Mouse (Mus musculus): ENCODE data around the gene Zfp978. TPM values are rescaled to one million over a fixed set of nuclear protein-coding genes. Genes with fewer than 3 reads are reported as not detected.
A peak's percentile ranks its signal among the peaks of the same experiment; 100 is the strongest.
"Not testable (repeated sequence)": the region's sequence is repeated elsewhere in the genome, so short reads cannot be mapped to it uniquely, and the experiment has no call there.

Gene Zfp978
- polyA plus RNA-seq, 1 experiment from 2014 or later: not detected

DNA sequence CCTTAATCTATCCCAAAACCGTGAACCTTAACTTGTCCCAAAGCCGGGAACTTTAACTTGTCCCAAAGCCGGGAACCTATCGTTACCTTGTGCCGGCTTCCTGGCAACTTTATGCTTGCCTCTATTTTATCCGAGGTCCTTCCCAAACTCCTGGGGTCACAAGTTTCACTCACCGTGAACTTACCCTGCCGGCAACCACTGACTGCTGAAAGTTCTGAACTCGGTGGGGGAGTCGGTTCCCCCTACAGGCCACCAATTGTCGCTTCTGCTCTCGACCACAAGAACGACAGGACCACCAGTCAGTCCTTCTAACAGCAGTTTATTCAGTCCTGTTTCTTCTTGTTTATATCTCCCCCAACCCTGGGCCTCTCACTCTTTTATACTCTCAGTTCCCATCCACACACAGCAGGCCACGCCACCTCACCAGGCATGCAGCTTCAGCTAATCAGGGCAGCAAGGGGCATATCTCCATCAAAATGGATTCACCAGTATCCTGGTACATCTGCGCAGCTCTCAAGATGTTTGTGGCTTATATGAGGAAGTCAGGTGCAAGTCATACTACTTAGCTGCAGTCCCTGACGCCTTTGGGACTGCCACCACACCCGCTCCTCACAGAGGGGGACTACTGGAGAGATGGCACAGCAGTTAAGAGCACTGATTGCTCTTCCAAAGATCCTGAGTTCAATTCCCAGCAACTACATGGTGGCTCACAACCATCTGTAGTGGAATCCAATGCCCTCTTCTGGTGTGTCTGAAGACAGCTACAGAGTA lies 40.8 kb downstream of the Zfp978 start:
- WGBS: 81% methylated on average over 17 of the region's 17 CpGs
- not testable (repeated sequence) for ATAC-seq (replicated peaks; ENCODE audit: low FRiP score, low TSS enrichment, low read depth)

DNA sequence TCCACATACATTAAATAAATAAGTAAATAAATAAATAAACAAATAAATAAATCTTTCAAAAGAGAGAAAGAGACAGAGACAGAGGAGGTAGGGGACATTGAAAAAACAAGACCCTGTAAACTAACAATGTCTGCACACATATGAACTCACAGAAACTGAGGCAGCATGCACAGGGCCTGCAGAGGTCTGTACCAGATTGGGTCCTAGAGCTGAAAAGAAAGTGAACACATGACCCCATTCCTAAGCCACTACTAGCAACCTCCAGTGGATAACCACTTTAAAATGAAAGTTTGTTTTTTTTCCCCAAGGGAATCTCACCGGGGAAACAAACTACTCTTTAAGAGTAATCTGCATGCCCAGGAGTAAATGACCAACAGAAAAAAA lies 41.4 kb downstream of the Zfp978 start:
- H3K27ac ChIP-seq (ENCODE audit: low read depth); H3K9ac ChIP-seq (ENCODE audit: low read length); ATAC-seq (replicated peaks; ENCODE audit: low FRiP score, low TSS enrichment, low read depth); H3K4me1 ChIP-seq (replicated peaks; ENCODE audit: control insufficient read depth, insufficient read depth, low read length); DNase-seq (ENCODE audit: low spot score); H3K4me2 ChIP-seq (ENCODE audit: low read length); H3K4me3 ChIP-seq (ENCODE audit: low read depth, low read length); H3K36me3 ChIP-seq (ENCODE audit: control insufficient read depth, insufficient read depth, low read length); H3K27me3 ChIP-seq (replicated peaks; ENCODE audit: control insufficient read depth, insufficient read depth, low read length): not testable (repeated sequence)
- H3K9me3 ChIP-seq (ENCODE audit: control insufficient read depth, low read length): peaks cover 46% of the 10 kb centered on the region
- WGBS: 30% methylated on average over 1 of the region's 1 CpGs

More for the DNA sequence above, 40.8 kb downstream of the Zfp978 start:
- H3K9me3 ChIP-seq (ENCODE audit: control insufficient read depth, low read length): peaks cover 49% of the 10 kb centered on the region
- not testable (repeated sequence) for H3K9ac ChIP-seq (ENCODE audit: low read length); H3K4me2 ChIP-seq (ENCODE audit: low read length); DNase-seq (ENCODE audit: low spot score); H3K4me1 ChIP-seq (replicated peaks; ENCODE audit: control insufficient read depth, insufficient read depth, low read length); H3K36me3 ChIP-seq (ENCODE audit: control insufficient read depth, insufficient read depth, low read length); H3K27ac ChIP-seq (ENCODE audit: low read depth); H3K27me3 ChIP-seq (replicated peaks; ENCODE audit: control insufficient read depth, insufficient read depth, low read length); H3K4me3 ChIP-seq (ENCODE audit: low read depth, low read length)

DNA sequence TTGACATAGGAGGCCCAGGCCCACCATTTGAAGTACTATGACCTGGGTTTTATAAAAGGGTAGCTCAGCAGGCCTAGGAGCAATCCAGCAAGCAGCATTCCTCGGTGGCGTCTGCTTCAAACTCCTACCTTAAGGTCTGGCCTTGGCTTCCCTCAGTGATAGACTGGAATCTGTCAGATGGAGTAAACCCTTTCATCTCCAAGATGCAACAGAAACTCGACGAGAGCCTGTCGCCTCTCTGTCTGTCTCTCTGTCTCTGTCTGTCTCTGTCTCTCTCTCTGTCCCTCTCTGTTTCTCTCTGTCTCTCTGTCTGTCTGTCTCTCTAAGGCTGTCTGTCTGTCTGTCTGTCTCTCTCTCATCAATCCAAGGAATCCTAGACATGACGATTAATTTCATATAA lies 42.4 kb downstream of the Zfp978 start:
- not testable (repeated sequence) for DNase-seq (ENCODE audit: low spot score); H3K4me3 ChIP-seq (ENCODE audit: low read depth, low read length); H3K27me3 ChIP-seq (replicated peaks; ENCODE audit: control insufficient read depth, insufficient read depth, low read length); ATAC-seq (replicated peaks; ENCODE audit: low FRiP score, low TSS enrichment, low read depth); H3K9ac ChIP-seq (ENCODE audit: low read length); H3K27ac ChIP-seq (ENCODE audit: low read depth); H3K4me2 ChIP-seq (ENCODE audit: low read length); H3K4me1 ChIP-seq (replicated peaks; ENCODE audit: control insufficient read depth, insufficient read depth, low read length); H3K36me3 ChIP-seq (ENCODE audit: control insufficient read depth, insufficient read depth, low read length)
- peaks cover 42% of the 10 kb centered on the region for H3K9me3 ChIP-seq (ENCODE audit: control insufficient read depth, low read length)
- WGBS: 87% methylated on average over 6 of the region's 6 CpGs

DNA sequence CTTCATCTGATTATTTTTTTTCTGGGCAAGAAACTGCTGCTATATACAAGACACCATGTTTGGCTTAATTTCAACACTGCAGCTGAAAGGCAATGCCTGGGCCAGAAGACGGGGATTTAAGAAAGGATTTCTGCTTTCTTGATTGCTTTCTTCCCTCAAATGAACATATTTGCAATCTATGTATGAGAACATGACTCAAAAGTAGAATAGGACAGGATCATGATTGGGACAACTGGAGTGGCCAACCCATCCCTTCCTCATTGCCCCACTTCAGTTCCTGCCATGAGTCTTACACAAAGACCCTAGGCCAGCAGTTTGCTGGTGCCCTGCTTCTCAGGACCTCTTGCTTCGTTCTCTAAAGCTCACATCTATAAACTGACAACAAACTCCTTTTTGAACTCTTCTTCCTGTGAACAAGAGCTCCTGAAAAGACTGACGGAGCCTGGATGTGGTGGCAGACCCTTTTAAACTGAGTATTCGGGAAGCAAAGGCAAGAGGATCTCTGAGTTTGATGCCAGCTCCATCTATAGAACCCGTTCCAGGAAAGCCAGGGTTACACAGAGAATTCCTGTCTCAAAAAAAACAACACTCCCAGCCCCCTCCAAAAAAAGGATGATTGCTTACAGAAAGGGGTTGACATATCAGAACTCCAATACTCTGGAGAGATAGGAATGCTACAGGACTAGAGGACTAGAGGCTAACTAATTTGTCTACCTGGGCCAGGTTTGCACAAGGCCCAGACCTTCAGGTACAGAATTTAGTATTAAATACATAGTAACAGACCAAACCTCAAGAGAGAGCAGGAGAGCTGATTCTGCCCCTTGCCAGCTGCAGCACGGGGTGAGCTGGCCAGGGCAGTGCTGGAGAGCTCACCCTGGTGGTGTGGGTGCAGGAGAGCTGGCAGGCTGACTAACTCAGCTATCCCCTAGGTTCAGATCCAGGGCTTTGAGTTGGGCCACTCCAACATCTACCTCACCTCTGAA lies 43.1 kb downstream of the Zfp978 start:
- not testable (repeated sequence) for H3K36me3 ChIP-seq (ENCODE audit: control insufficient read depth, insufficient read depth, low read length); H3K4me1 ChIP-seq (replicated peaks; ENCODE audit: control insufficient read depth, insufficient read depth, low read length); H3K27ac ChIP-seq (ENCODE audit: low read depth); H3K4me2 ChIP-seq (ENCODE audit: low read length); DNase-seq (ENCODE audit: low spot score); H3K27me3 ChIP-seq (replicated peaks; ENCODE audit: control insufficient read depth, insufficient read depth, low read length); H3K9ac ChIP-seq (ENCODE audit: low read length); H3K4me3 ChIP-seq (ENCODE audit: low read depth, low read length)
- 82% methylated on average over 5 of the region's 6 CpGs for WGBS
- ATAC-seq (replicated peaks; ENCODE audit: low FRiP score, low TSS enrichment, low read depth): peak; percentile 13; the same call in 1 of the 2 replicates
- H3K9me3 ChIP-seq (ENCODE audit: control insufficient read depth, low read length): peaks cover 41% of the 10 kb centered on the region

DNA sequence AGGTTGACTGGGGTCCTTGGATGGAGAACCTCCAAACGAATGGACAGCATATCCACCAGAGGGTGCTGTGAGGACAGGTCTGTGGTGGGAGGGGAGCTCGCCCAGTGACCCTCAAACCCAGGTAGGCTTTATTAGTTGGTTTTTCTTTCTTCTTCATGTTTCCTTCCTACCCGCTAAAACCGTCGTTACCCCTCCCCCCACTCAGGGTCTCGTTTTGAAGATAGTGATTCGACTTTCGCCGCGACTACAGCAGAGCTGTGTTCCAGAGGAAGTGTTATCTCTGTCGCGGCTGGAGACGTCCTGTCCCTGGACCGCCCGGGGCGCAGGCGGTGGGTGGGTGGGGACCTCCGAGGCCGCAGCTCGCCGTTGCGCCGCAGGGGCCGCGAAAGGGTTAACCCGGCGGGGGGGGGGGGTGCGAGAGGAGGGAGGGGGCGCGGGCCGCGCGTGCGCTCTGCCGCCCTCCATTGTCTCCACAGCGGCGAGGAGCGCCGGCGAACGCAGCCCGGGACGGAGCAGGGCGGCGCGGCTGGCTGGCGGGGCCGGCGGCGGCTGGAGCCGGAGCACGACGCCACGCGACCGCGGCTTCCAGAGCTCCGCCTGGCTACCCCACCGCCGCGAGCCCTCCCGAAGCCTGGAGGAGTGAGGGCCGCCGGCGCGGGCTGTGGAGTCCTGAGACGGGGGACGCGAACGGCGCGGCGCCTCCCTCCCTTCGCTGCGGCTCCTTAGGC lies 45.8 kb downstream of the Zfp978 start:
- H3K27ac ChIP-seq (ENCODE audit: low read depth): peak overlapping the region; percentile 63
- DNase-seq (ENCODE audit: low spot score) (peak; percentile 83), ATAC-seq (replicated peaks; ENCODE audit: low FRiP score, low TSS enrichment, low read depth) (peak; percentile 90)
- no peaks in the 10 kb centered on the region for H3K36me3 ChIP-seq (ENCODE audit: control insufficient read depth, insufficient read depth, low read length)
- peak overlapping the region; percentile 43 for H3K4me3 ChIP-seq (ENCODE audit: low read depth, low read length)
- 2% methylated on average over 50 of the region's 75 CpGs for WGBS
- H3K9ac ChIP-seq (ENCODE audit: low read length): peak overlapping the region; percentile 69
- H3K9me3 ChIP-seq (ENCODE audit: control insufficient read depth, low read length): peaks cover 37% of the 10 kb centered on the region
- H3K4me1 ChIP-seq (replicated peaks; ENCODE audit: control insufficient read depth, insufficient read depth, low read length): no peaks in the 10 kb centered on the region
- peak overlapping the region; percentile 60 for H3K4me2 ChIP-seq (ENCODE audit: low read length)
- no peaks in the 10 kb centered on the region for H3K27me3 ChIP-seq (replicated peaks; ENCODE audit: control insufficient read depth, insufficient read depth, low read length)

DNA sequence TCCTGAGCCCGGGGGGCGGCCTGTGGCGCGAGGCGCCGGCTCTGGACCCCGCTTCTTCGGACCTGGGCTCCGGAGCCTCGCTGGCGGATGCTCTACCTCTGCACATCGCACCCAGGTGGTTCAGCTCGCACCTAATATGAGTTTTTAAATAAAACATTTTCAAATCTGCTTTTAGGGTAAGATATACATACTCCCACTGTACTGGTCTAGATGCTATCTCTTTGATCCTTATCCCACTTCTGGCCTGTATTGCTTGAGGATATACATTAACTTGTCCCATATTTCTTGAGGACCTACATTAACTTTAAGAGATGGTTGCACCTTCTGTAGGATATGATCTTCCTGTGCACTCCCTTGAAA lies 46.3 kb downstream of the Zfp978 start:
- WGBS: 4% methylated on average over 13 of the region's 13 CpGs
- ATAC-seq (replicated peaks; ENCODE audit: low FRiP score, low TSS enrichment, low read depth): peak; percentile 30

DNA sequence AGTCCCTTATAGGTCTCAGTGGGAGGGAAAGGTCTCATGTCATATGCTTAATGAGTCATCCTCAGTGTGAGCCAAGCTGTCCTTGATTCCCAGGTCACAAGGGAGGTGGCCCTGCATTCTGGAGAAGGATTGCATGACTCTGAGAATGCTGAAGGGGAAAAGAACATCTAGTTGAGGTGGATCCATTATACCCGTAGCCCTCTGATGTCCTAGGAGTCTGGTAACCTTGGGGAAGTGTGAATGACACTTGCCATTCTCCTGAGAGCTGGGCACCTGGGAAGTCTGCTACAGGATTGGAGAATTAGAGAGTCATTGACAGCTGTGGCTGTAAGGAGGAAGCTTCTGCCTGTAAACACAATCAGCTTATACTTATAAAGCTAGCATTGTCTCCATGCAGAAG lies 55.3 kb downstream of the Zfp978 start:
- H3K27ac ChIP-seq (ENCODE audit: low read depth); ATAC-seq (replicated peaks; ENCODE audit: low FRiP score, low TSS enrichment, low read depth); H3K4me2 ChIP-seq (ENCODE audit: low read length); H3K36me3 ChIP-seq (ENCODE audit: control insufficient read depth, insufficient read depth, low read length); H3K4me1 ChIP-seq (replicated peaks; ENCODE audit: control insufficient read depth, insufficient read depth, low read length); DNase-seq (ENCODE audit: low spot score); H3K4me3 ChIP-seq (ENCODE audit: low read depth, low read length); H3K9ac ChIP-seq (ENCODE audit: low read length); H3K27me3 ChIP-seq (replicated peaks; ENCODE audit: control insufficient read depth, insufficient read depth, low read length): not testable (repeated sequence)
- 71% methylated on average over 1 of the region's 1 CpGs for WGBS
- peaks cover 27% of the 10 kb centered on the region for H3K9me3 ChIP-seq (ENCODE audit: control insufficient read depth, low read length)

More for the DNA sequence above, 46.3 kb downstream of the Zfp978 start:
- peak overlapping the region; percentile 43 for H3K4me3 ChIP-seq (ENCODE audit: low read depth, low read length)
- H3K4me2 ChIP-seq (ENCODE audit: low read length): peak overlapping the region; percentile 60
- no peaks in the 10 kb centered on the region for H3K4me1 ChIP-seq (replicated peaks; ENCODE audit: control insufficient read depth, insufficient read depth, low read length)
- H3K9ac ChIP-seq (ENCODE audit: low read length): peak overlapping the region; percentile 69
- H3K9me3 ChIP-seq (ENCODE audit: control insufficient read depth, low read length): peaks cover 34% of the 10 kb centered on the region
- no peaks in the 10 kb centered on the region for H3K27me3 ChIP-seq (replicated peaks; ENCODE audit: control insufficient read depth, insufficient read depth, low read length)
- DNase-seq (ENCODE audit: low spot score): no peak
- no peaks in the 10 kb centered on the region for H3K36me3 ChIP-seq (ENCODE audit: control insufficient read depth, insufficient read depth, low read length)
- H3K27ac ChIP-seq (ENCODE audit: low read depth): peak overlapping the region; percentile 63

DNA sequence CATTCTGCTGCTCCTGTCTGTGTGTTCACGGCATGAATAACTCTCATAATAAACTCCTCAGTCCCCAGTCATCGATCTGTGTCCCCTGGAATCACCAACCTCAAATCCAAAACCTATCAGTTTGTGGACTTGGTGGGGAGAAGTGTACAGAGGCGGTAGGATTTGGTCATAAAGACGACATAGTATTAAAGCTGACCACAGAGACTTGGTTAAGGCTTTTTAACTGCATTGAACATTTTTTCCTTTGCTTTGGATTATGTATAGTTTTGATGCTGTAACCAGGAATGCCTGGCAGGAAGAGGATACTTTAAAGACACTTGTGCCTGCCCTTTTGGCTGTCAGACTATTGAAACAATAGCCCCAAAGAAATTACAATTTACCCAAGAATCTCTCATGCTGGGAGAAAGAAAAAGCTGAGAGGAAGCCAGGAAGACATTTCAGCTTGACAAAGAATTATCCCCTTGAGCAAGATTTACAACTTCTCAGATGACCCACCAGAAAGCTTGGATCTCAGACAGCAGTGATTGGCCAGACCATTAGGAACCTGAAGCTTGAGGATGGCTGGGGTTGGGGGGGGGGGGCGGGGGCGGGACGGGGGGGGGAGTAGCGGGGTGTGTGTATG lies 56.2 kb downstream of the Zfp978 start:
- no peak overlapping the region for H3K9ac ChIP-seq (ENCODE audit: low read length)
- H3K4me2 ChIP-seq (ENCODE audit: low read length): no peak overlapping the region
- WGBS: 46% methylated on average over 7 of the region's 8 CpGs
- ATAC-seq (replicated peaks; ENCODE audit: low FRiP score, low TSS enrichment, low read depth) (no peak), DNase-seq (ENCODE audit: low spot score) (no peak)
- H3K9me3 ChIP-seq (ENCODE audit: control insufficient read depth, low read length): peaks cover 27% of the 10 kb centered on the region
- H3K4me3 ChIP-seq (ENCODE audit: low read depth, low read length): no peak overlapping the region
- no peaks in the 10 kb centered on the region for H3K36me3 ChIP-seq (ENCODE audit: control insufficient read depth, insufficient read depth, low read length)
- H3K27me3 ChIP-seq (replicated peaks; ENCODE audit: control insufficient read depth, insufficient read depth, low read length): no peaks in the 10 kb centered on the region
- H3K4me1 ChIP-seq (replicated peaks; ENCODE audit: control insufficient read depth, insufficient read depth, low read length): no peaks in the 10 kb centered on the region
- no peak overlapping the region for H3K27ac ChIP-seq (ENCODE audit: low read depth)
